Mouse (Mus musculus): ENCODE data around the gene Hnrnpf.
A peak's percentile ranks its signal among the peaks of the same experiment; 100 is the strongest.

Gene Hnrnpf

GRCm38 (mm10) chr6:117926871-117927491 is 26.9 kb downstream of the Hnrnpf start:
- no peak for DNase-seq

GRCm38 (mm10) chr6:117927955-117928354 is 27.8 kb downstream of the Hnrnpf start:
- no peak for DNase-seq

GRCm38 (mm10) chr6:117928746-117929145 is 28.6 kb downstream of the Hnrnpf start:
- DNase-seq: no peak

GRCm38 (mm10) chr6:117929945-117930655 is 30.0 kb downstream of the Hnrnpf start:
- DNase-seq: no peak

- DNase-seq: peak; percentile 32
Measured at GRCm38 (mm10) chr6:117932325-117933051, 32.4 kb downstream of the Hnrnpf start.

GRCm38 (mm10) chr6:117934301-117934700 is 34.2 kb downstream of the Hnrnpf start:
- DNase-seq: no peak

- no peak for DNase-seq
Measured at GRCm38 (mm10) chr6:117935681-117936612, 35.8 kb downstream of the Hnrnpf start.

- peak; percentile 28 for DNase-seq
Measured at GRCm38 (mm10) chr6:117937222-117937932, 37.3 kb downstream of the Hnrnpf start, which contains the start of gene Fxyd4. Gene Fxyd4 (minus strand): TSS chr6:117937692.

- DNase-seq: no peak
Measured at GRCm38 (mm10) chr6:117938951-117939350, 38.8 kb downstream of the Hnrnpf start.

- DNase-seq: no peak
Measured at GRCm38 (mm10) chr6:117942769-117943168, 42.6 kb downstream of the Hnrnpf start.

GRCm38 (mm10) chr6:117943899-117944298 is 43.8 kb downstream of the Hnrnpf start:
- no peak for DNase-seq

GRCm38 (mm10) chr6:117952330-117952729 is 52.2 kb downstream of the Hnrnpf start:
- no peak for DNase-seq

GRCm38 (mm10) chr6:117956161-117956560 is 56.0 kb downstream of the Hnrnpf start:
- DNase-seq: no peak

- no peak for DNase-seq
Measured at GRCm38 (mm10) chr6:117956851-117957501, 56.9 kb downstream of the Hnrnpf start.

GRCm38 (mm10) chr6:117963201-117963600 is 63.1 kb downstream of the Hnrnpf start:
- no peak for DNase-seq

- DNase-seq: no peak
Measured at GRCm38 (mm10) chr6:117966729-117967128, 66.6 kb downstream of the Hnrnpf start.
